Mouse (Mus musculus) frontal cortex, postnatal 10 days (tissue): ENCODE results near the gene Abcc12.

Source experiments
- DNase-seq, 2 experiments: peaks; one replicate each; pipeline ENCODE4 v3.0.0; 2022; ENCODE audit warnings: low spot score in 2 of 2, mixed read lengths in 1 of 2

The Abcc12 gene

GRCm38 (mm10) chr8:86580458-86580857 lies at the start of gene Abcc12:
TSS of gene Abcc12 (minus strand) at chr8:86580686.
- no peak for DNase-seq

- no peak for DNase-seq
Observed at GRCm38 (mm10) chr8:86630212-86630611, 49.7 kb upstream of the Abcc12 start.

- DNase-seq: no peak
Observed at GRCm38 (mm10) chr8:86624915-86625314, 44.4 kb upstream of the Abcc12 start.

DNA sequence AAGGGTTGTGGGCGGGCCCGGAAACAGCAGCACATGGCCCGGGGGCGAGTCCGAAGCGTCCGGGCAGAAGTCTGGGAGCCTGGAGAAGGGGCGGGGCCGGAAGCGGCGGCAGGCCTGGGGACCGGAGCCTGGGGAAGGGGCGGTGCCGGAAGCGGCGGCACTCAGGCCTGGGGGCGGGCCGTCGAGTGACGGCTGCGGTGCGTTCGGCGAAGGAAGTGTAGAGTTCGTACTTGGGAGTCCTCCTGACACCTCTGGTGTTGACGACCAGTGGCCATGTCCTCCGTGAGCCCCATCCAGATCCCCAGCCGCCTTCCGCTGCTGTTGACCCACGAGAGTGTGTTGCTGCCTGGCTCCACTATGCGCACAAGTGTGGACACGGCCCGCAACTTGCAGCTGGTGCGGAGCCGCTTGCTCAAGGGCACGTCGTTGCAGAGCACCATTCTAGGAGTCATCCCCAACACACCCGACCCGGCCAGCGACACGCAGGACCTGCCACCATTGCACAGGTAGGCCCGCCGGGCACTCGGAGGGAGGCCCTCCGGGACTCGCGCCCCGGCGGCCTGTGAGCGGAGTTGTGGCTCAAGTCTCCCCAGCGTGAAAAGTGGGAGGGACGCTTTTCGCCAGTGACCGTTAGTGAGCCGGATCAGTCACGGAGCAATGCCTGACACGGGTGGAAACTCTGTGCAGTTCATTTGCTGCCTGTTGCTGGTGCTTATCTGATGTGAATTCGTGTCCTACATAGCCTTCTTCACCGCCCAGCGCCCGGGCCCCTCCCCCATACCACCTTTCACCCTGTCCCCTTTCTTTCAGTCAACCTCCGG lies 43.6 kb upstream of the Abcc12 start, which contains the start of gene Lonp2:
Lonp2 (plus strand) TSS at position 133 of the 821 bp plus-strand sequence.
- peak; percentile 96 to 97 for DNase-seq

- no peak for DNase-seq
Observed at GRCm38 (mm10) chr8:86623551-86623910, 43.0 kb upstream of the Abcc12 start.

GRCm38 (mm10) chr8:86617759-86618387 lies 37.4 kb upstream of the Abcc12 start:
- no peak for DNase-seq

GRCm38 (mm10) chr8:86615095-86615769 lies 34.7 kb upstream of the Abcc12 start:
- no peak for DNase-seq

DNA sequence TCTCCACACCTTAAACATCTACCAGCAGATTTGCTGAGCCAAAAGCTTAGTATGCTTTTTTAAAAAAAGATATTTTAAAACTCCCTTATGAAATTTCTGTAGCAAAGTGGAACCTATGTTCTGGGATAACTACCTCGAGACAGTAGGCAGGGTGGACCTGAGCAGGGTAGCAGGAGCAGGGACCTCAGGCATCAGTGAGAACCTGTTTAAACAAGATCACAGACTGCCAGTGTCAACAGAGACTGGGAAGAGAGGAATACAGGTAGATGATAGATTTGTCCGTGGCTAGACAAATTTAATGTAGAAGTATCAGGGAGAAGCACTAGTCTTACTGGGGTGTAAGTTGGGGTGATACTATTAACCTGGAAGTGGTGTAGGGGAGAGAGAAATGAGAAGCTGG lies 33.3 kb upstream of the Abcc12 start:
- no peak for DNase-seq

DNA sequence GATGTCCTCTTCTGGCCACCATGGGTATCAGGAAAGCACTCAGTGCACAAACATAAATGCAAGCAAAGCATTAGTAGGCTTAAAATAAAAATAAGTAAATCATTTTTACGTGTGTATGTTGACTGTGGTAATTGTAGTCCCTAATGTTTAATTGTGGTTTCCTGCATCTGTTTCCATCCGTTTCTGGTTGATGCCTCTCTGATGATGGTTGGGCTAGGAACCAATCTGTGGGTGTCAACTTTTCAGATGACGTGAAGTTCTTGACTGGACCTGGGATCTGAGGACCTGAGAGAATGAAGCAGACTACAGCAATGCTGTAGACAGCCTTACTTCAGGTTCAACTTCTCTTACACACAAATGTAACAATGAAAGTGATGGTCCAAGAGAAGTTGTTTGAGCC lies 24.2 kb upstream of the Abcc12 start:
- no peak for DNase-seq

- no peak for DNase-seq
Observed at GRCm38 (mm10) chr8:86603174-86603573, 22.7 kb upstream of the Abcc12 start.

DNA sequence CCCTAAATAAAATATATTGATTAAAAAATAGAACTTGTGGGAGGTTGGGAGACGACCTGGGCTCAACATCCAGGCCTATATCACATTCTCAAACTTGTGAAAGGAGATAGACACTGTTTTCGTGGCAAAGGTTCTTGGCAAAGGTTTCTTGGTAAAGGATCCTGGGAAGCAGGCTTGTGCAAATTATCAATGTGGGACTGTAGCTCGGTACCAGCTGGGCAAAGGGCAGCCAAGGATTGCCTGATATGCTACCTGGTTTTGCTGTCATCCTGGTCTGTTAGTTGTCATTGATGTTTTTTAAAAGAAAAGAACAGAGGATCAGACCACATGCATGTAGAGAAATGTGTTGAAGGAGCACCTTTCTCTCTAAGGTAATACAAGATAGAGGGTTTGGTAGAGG lies 19.8 kb upstream of the Abcc12 start:
- DNase-seq: no peak

DNA sequence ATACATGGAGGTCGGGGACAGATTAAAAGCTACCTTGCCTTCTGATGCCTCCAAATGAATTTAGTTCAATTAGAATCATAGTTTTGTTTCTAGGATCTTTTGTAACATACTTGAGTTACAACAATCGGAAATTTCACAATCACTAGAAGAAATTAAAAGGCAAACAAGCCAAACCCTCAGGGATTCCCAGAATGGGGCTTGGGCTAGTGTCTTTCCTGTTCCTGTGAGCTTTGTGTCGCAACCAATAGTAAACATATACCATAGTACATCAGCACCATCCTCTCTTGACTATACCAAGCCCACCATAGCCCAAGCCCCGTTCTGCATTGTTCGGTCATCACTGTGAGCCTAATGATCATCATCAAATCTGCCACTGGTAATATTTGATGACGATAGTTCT lies 18.8 kb upstream of the Abcc12 start:
- no peak for DNase-seq

DNA sequence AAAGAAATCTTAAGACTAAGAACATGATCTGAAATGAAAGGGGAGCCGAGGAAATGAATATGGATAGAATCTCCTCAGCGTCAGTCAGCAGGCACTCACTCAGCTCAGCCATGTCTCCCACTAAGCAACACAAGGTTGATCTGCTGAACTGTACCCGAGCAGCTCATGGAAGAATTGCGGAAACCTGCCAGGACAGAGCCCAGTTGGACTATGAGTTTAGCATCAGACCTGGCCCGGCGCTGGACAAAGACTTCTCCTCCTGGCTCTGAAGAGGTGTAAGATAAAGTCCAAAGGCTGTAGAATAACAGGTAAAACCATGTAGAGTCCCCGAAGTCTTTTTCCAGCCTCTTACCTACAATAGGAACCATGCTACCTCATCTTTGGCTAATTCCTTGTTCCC lies 17.2 kb upstream of the Abcc12 start:
- DNase-seq: no peak

DNA sequence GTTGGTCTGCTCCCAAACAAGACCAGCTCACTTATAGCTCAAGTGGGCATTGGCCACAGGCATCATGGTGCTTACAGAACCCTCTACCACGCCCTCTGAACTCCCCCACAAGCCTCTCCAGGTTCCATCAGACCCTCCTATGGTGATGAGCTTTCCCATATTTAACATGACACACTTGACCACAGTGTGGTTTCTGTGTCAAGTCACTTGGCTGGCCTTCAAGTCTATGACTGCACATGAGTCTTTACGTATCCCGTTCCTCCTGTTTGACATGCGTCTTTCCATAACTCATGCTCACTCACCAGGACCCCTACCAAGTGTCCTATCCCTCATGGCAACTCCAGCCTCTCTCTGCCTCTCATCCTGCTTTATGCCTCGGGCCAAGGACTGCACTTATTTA lies 15.2 kb upstream of the Abcc12 start:
- DNase-seq: no peak

GRCm38 (mm10) chr8:86594159-86594796 lies 13.8 kb upstream of the Abcc12 start:
- no peak for DNase-seq

DNA sequence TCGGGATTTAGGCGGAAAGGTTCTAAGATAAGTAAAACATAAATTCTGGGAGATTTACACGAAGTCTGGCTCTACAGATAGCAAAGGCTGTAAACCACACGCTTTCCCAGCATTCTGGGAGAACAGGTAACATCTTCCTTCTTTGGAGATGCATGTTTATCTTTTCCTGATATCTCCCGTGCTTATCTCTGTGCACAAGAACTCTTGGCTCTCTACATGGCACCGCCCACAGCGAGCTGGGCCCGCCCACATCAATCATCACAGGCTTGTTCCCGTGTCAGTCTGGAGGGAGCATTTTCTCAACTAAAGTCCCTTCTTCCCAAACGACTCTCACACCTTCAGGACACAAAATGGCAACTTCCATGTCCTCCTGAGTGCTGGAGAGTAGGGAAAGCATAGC lies 12.6 kb upstream of the Abcc12 start:
- DNase-seq: no peak

DNA sequence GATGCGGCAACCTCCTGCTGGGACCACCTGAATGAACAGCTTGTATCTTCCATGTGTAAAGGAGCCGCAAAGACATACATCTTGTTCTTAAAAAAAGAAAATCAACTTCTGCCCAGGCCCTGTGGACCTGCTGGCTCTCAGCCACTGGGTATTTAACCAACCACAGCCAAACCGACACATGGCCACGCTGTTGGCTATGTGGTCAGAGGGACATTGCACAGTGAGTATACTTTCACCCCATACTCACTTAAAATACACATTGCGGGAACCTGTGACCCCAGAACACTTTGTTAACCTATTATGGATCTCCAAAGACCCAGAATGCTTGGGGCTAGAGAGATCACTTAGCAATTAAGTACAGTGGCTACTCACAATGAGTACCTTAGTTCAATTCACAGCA lies 7.9 kb upstream of the Abcc12 start:
- DNase-seq: no peak

GRCm38 (mm10) chr8:86586642-86587041 lies 6.2 kb upstream of the Abcc12 start:
- DNase-seq: no peak

DNA sequence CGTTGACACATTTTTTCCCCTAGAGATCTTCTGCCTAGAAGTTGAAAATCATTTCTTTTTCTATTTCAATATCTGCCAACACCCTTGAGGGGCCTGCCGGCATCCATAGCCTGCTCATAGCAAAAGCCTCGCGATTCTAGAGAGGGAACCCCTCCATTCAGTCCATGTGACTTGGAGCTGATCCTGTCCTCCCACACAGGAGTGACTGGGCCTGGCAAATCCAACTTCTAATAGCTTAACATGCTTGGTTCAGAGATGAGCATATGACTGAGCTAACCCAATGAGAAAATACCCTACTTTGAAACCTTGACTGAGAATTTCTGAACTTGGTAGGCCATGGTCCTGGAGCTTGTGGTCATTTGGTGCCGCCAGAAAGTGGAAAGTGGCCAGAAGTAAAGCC lies 5.6 kb upstream of the Abcc12 start:
- no peak for DNase-seq

DNA sequence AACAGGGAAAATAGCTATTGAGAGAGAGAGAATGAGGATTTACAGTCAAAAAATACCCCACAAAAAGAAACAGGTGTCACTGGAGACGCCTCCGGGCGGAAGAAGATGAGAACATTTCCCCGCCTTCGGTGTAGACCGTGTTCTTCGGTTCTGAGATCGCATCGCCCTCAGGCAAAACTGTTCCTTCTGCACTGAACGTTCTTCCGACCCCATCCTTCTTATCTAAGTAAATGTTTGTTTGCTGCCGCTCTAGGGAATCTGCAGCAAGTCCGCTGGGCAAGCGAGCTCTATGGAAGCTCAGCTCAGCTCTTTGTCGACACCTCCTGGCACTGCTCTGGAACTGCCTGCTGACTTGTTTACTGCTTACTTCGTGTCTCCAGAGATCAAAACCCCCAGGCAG lies 5.0 kb upstream of the Abcc12 start:
- DNase-seq: peak; percentile 48 to 74

GRCm38 (mm10) chr8:86585118-86585517 lies 4.6 kb upstream of the Abcc12 start:
- peak; percentile 62 to 83 for DNase-seq

DNA sequence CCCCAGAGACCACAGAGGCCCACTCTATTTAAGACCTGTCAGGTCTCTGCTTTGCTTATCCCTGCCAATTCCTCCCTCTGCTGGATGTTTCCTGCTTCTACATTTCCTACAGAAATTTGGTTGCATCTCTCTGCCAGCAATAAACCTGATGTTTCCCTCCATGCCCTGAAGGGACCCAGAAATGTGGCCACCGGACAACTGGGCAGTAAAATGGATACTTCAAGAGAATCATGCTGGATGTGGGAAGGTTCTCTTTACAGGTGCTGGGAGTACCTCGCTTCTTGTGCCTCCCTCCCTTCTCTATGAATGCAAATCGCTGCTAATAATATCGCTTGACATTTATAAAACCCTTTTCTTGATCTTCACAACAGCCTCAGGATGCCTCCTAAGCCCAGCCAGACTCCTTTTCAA lies 1.4 kb upstream of the Abcc12 start:
- no peak for DNase-seq
